Mouse (Mus musculus): ENCODE results near the gene Chrne.
A peak's percentile ranks its signal among the peaks of the same experiment; 100 is the strongest.

The Chrne gene

GRCm38 (mm10) chr11:70628431-70628830 lies 9.4 kb upstream of the Chrne start:
- DNase-seq (ENCODE audit: low spot score in 2 of 2) = no peak

GRCm38 (mm10) chr11:70626877-70627276 lies 7.9 kb upstream of the Chrne start:
- DNase-seq (ENCODE audit: low spot score in 2 of 2) = no peak

- peak in 1 of 2 experiments; percentile 56 for DNase-seq (ENCODE audit: low spot score in 2 of 2)
These were observed 6.5 kb upstream of the Chrne start for GRCm38 (mm10) chr11:70625473-70625872.

DNA sequence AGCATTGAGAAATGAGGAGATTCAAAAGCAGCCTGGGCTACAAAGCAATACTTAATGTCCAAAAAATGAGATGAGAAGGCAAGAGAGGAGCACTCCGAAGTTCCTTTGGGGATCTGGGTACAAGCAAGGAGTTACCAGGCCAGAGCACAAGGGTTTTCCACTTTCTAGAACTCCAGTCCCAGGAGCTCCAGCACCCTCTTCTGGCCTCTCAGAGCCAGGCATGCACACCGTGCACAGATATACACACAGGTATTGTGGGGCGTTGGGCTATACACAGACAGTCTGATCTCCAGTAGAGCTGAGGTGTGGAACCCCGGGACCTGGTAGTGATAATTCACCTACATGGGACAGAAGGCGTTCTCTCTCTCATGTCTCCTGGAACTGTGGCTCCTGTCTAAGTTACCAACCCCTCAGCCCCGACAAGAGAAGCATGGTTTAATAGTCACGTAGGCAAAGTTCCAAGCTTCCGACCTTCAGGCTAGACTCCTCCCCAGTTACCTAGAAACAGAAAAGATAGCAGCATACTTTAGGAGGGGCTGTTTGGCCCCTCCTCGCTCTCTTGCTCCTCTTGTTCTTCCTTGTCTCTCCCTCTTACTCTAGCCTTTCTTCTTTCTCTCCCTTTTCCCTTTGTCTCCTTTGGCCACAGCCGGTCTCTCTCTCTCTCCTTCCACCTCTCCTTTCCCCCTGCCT lies 4.2 kb upstream of the Chrne start:
- DNase-seq (ENCODE audit: low spot score in 2 of 2) = no peak

GRCm38 (mm10) chr11:70621972-70622814 lies 3.2 kb upstream of the Chrne start:
- DNase-seq (ENCODE audit: low spot score in 2 of 2) = no peak

- DNase-seq (ENCODE audit: low spot score in 2 of 2) = no peak
These were observed 3.4 kb downstream of the Chrne start, which contains the start of gene 4930544D05Rik for GRCm38 (mm10) chr11:70615516-70616093. 4930544D05Rik (plus strand) TSS chr11:70615848.

GRCm38 (mm10) chr11:70615074-70615473 lies 3.9 kb downstream of the Chrne start:
- DNase-seq (ENCODE audit: low spot score in 2 of 2) = peak; percentile 47 to 52

DNA sequence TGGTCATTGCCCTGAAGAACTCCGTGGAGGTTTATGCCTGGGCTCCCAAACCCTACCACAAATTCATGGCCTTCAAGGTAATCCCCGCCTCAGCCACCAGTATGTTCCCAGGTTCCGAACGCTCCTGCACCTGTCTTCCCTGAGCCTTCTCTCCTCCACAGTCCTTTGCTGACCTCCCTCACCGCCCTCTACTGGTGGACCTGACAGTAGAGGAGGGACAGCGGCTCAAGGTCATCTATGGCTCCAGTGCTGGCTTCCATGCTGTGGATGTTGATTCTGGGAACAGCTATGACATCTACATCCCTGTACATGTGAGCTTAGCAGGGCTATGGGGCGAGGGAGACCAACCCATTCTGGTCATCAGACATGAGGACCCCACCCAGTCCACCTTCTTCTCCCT lies 6.5 kb downstream of the Chrne start:
- no peak for DNase-seq (ENCODE audit: low spot score in 2 of 2)

DNA sequence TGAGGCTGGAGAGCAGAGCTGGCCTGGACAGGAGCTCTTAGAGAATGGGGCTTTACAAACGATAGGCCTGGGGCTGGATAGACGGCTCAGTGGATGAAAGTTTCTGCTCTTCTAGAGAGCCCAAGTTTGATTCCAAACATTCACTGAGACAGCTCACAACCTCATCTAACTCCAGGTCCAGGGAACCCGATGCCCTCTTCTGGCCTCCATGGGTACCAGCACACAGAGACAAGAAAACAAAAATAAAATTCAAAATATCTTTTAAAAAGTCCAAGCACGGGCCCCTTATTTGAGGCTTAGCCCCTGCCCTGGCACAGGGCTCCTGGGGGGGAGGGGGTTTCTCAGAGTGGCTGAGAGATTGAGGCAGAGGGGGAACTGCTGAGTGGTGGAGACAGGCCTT lies 8.3 kb downstream of the Chrne start:
- no peak for DNase-seq (ENCODE audit: low spot score in 2 of 2)

DNA sequence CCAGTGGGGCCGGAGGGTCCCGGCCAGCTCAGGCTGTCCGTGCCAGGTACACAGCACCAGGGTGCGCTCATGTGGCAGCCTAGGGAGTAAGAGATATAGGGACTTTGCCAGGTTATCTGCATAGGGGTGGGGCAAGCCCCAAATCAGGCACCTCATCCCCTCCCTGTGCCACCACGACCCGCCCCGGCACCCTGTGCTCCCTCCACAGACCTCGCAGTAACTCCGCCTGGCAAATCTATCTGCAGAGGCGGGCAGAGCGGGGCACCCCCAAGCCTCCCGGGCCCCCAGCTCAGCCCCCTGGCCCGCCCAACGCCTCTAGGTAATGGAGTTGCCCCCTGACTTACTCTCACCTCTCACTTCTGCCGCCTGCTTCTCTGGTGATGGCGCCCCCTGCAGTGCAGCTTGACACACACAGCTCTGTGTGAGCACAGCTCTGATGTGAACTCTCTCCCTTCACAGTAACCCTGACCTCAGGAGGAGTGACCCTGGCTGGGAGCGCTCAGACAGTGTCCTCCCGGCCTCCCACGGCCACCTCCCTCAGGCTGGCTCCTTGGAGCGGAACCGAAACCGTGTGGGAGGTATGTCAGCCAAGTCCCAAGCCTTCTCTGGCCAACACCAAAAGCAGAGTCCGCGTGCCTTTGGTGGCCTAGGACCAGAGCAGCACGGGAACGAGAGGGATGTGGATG lies 10.5 kb downstream of the Chrne start:
- peak in 1 of 2 experiments; percentile 31 for DNase-seq (ENCODE audit: low spot score in 2 of 2)

- no peak for DNase-seq (ENCODE audit: low spot score in 2 of 2)
These were observed 11.4 kb downstream of the Chrne start for GRCm38 (mm10) chr11:70607611-70608010.

GRCm38 (mm10) chr11:70606717-70607116 lies 12.3 kb downstream of the Chrne start:
- DNase-seq (ENCODE audit: low spot score in 2 of 2) = no peak

DNA sequence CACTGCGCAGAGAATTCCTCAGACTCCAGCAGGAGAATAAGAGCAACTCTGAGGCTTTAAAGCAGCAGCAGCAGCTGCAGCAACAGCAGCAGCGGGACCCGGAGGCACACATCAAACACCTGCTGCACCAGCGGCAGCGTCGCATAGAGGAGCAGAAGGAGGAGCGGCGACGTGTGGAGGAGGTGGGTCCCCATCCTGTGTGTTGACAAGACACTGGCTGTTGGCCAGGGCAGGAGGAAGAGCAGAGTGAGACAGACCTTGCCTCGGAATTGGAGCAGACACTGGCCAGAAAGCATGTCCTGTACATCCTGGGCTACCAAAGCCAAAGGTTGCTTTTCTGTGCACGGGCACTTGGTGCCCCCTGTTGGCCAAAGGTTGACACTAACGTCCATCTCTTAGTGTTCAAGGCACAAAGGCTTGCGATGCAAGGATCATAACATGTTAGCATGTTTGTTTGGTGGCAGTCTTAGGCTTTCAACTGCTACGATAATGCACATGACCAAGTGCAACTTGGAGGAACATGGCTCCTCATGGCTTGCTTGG lies 13.9 kb downstream of the Chrne start:
- DNase-seq (ENCODE audit: low spot score in 2 of 2) = peak; percentile 50 to 66

GRCm38 (mm10) chr11:70598451-70598953 lies 20.5 kb downstream of the Chrne start:
- no peak for DNase-seq (ENCODE audit: low spot score in 2 of 2)

DNA sequence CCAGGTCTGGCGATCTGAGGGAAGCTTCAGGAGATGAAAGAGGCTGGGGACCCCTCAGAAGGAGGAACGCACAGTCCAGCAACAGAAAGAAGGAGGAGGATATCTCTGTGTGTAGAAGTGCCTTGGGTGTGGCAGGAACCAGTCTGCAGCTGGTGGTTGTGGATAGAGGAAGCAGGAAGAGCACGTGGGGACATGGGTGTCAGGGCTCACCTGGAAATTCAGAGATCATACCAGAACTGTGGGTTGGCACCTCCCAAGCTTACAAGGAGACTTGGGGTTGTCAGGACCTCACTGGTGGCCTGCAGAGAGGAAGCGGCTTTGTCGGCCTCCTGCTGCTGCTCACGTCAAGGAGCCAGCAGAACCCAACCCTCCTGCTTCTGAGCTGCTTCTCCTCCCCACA lies 21.7 kb downstream of the Chrne start:
- DNase-seq (ENCODE audit: low spot score in 2 of 2) = no peak

DNA sequence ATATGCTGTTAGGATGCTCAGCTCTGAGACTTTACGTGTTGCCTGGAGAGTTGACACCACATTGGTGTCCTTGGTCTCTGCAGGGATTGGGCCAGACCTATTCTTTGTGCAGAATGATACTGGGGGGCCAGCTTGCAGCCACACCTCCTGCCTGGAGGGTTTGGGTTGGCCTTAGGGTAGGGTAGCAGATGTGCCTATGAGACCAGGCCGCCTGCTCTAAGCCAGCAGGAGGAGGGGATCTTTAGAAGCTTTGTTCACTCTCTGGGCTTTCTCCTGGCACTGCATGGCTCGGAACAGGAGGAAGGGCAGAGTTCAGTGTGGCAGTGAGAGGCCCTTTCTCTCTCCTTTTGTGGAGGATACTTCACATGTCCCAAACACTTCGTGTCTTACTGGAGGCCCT lies 22.9 kb downstream of the Chrne start:
- no peak for DNase-seq (ENCODE audit: low spot score in 2 of 2)

- DNase-seq (ENCODE audit: low spot score in 2 of 2) = no peak
These were observed 23.4 kb downstream of the Chrne start for GRCm38 (mm10) chr11:70595638-70596037.

GRCm38 (mm10) chr11:70594253-70594989 lies 24.6 kb downstream of the Chrne start:
- DNase-seq (ENCODE audit: low spot score in 2 of 2) = no peak

DNA sequence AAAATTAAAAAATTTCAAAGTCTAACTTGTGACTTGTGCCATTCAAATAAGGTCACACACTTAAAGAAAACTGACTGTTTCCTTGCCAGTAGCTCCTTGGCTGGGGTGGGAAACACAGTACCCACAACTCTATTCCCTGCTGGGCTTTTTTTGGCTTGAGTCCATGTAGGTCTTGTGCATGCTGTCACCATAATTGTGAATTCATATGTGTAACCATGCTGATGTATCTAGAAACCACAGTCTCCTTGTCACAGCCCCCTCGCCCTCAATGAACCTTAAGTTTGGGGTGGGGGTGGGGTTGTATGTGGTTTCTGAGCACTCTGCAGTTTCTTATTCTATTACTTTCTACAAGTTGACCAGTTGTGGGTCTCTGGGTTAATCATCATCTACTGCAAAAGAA lies 27.3 kb downstream of the Chrne start:
- DNase-seq (ENCODE audit: low spot score in 2 of 2) = no peak

GRCm38 (mm10) chr11:70586954-70587353 lies 32.1 kb downstream of the Chrne start:
- DNase-seq (ENCODE audit: low spot score in 2 of 2) = no peak

DNA sequence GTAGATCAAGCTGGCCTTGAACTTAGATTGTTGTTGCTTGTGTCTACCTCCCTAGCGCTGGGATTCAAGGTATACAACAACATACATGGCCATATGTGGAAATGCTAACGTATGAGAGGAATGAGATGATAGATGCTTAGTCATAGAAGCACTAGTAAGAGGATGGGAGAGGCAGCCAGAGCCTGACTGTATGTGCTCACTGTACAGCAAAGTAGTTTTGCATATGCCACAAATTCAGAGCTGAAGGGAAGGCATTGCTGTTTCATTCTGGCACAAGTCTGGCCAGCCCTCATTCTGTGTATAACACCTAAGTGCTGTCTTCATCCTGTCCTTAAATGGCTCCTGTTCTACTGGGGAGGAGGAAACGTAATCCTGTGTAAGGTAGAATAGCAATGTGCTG lies 32.8 kb downstream of the Chrne start:
- no peak for DNase-seq (ENCODE audit: low spot score in 2 of 2)
